Mouse (Mus musculus) megakaryocyte, embryonic 14.5 days (primary cell): ENCODE data around the gene Adgrl2.

Experiments used
- FLI1 ChIP-seq: IDR thresholded peaks from 2 replicates; pipeline ENCODE4 v1.6.1; 2012; ENCODE audit warnings: low read length, inconsistent platforms, mixed read lengths
- GATA1 ChIP-seq: IDR thresholded peaks from 3 replicates; pipeline ENCODE4 v1.6.1; 2012; ENCODE audit warnings: mixed read lengths, low read length, inconsistent platforms, borderline replicate concordance

DNA sequence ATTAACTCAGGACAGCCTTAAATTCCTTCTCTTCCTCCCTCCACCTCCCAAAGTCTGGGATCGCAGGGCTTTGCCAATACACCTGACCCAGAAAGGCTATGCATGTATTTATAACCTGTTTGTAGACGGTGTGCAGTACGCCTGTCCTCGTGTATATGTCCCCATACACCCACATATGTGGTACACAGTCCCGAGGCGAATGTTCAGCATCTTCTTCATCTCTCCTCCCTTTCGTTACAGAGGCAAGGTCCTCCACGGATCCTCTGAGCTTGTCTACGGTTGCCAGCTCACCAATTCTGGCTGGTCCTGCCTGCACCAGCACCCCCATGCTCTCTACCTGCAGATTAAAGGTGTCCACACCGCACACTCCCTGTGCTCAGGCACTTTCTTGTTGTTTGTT, 30.1 kb downstream of the Adgrl2 start:
- no peak for TF ChIP-seq GATA1
- no peak for TF ChIP-seq FLI1
